Mouse (Mus musculus) gastrocnemius, adult 8-10 months (tissue): ENCODE data around the gene Gm20481. TPM values are rescaled to one million over a fixed set of nuclear protein-coding genes. Genes with fewer than 3 reads are reported as not detected.
"Not testable (repeated sequence)": the region's sequence is repeated elsewhere in the genome, so short reads cannot be mapped to it uniquely, and the experiment has no call there.

ENCODE experiments used
- DNase-seq, 2 experiments: peaks; one replicate each; pipeline ENCODE4 v3.0.0; 2022; ENCODE audit warnings: low spot score in 2 of 2
- total RNA-seq, 4 experiments: library from RNA; stranded (reverse); gene quantifications; 2 replicates each; pipeline ENCODE4 v1.2.4; 2022

Gene Gm20481
- total RNA-seq, 4 experiments from 2014 or later = not detected

GRCm38 (mm10) chr17:34951636-34952377 lies 17.9 kb upstream of the Gm20481 start:
- DNase-seq = no peak

DNA sequence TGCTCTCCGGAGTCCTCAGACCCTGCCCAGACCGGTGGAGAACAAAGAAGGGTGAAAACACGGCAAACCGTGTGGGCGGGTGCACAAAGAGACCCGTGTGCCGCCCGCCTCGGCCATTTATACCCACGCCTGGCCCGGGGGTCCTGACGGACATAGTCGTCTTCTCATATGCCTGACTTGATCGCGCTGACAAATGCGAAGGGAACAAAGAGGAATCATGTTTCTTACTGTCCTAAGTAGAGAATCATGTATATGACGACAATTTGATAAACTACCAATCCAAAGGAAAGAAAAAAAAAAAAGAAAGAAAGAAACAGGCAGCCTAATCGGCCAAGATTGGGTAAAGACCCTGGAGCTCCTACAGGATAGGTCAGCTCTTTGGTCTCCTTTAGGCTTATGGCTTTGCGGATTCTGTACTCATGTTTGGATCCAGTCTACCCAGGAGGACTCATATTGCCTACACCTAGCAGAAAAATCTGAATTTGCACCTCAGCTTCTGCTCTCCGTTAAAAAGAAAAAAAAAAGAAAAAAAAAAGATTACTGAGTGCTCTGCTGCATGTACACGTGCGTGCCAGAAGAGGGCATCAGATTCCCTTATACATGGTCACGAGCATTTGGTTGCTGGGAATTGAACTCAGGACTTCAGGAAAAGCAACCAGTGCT lies 17.2 kb upstream of the Gm20481 start:
- DNase-seq = peak; percentile 62 to 64

GRCm38 (mm10) chr17:34953258-34953657 lies 16.5 kb upstream of the Gm20481 start:
- DNase-seq = no peak

DNA sequence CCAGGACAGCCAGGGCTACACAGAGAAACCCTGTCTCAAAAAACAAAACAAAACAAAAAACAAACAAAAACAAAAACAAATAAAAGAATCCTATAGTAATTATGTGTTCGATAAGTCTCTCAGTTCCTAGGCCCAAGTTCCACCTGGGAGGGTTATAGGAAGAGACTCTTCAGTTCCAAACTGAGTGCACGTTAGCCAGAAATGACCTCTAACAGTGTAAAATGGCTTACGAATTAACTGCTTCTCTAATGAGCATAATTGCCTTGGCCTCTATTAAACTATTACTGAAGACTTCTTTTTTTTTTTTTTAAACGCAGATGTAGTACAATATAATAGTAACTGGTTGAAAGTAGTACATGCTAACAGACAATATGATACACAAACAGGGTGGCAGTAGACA lies 15.8 kb upstream of the Gm20481 start:
- DNase-seq = no peak

GRCm38 (mm10) chr17:34954831-34955230 lies 14.9 kb upstream of the Gm20481 start:
- no peak for DNase-seq

DNA sequence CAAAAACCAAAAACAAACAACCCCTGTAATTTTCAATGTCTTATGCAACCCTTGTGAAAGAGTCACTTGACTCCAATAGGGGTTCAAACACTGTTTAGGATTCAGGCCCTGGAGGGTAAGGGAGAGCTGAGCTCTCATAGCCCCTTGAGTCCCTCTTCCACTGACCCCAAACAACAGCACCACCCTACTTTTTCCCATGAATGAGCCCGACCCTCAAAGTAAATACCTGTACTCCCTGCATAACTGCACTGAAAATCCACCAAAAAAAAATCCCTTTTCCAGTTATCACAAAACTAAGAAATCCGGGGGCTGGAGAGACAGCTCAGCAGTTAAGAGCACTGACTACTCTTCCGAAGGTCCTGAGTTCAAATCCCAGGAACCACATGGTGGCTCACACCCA lies 13.8 kb upstream of the Gm20481 start:
- no peak for DNase-seq

DNA sequence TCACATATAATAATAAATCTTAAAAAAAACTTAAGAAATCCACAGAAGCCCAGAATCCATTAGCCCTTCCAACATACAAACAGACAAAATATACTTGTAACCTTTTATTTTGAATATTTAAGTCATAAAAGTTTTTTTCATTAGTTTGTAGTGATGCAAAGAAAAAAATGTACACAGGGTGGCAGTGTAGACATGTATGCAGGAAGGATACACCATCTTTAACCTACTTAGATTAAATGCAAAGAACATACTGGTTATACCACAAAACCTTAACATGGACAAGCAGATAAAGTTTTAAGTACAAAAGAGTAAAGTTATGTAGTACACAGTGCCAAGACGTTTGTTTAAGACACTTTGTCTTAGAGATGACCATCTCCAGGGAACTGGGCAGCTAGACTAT lies 13.4 kb upstream of the Gm20481 start:
- DNase-seq = no peak

GRCm38 (mm10) chr17:34957291-34957690 lies 12.4 kb upstream of the Gm20481 start:
- DNase-seq = not testable (repeated sequence)

DNA sequence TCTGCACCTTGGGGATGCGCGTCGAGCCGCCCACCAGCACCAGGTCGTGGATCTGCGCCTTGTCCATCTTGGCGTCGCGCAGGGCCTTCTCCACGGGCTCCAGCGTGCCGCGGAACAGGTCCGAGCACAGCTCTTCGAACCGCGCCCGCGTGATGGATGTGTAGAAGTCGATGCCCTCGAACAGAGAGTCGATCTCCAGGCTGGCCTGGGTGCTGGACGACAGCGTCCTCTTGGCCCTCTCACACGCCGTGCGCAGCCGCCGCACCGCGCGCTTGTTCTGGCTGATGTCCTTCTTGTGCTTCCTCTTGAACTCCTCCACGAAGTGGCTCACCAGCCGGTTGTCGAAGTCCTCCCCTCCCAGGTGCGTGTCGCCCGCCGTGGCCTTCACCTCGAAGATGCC lies 11.7 kb upstream of the Gm20481 start:
- not testable (repeated sequence) for DNase-seq

DNA sequence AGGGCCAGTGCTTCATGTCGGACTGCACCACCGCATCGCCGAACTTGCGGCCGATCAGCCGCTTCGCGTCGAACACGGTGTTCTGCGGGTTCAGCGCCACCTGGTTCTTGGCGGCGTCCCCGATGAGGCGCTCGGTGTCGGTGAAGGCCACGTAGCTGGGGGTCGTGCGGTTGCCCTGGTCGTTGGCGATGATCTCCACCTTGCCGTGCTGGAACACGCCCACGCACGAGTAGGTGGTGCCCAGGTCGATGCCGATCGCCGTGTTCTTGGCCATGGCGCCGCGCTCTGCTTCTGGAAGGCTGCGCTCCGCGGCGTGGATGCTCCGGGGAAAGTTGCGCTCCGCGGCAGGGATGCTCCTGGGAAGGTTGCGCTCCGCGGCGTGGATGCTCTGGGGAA lies 11.0 kb upstream of the Gm20481 start:
- DNase-seq = not testable (repeated sequence)

- peak; percentile 72 to 80 for DNase-seq
Measured at GRCm38 (mm10) chr17:34959130-34959778, 10.5 kb upstream of the Gm20481 start, which contains the start of gene Hspa1b. Hspa1b (minus strand) TSS chr17:34959238.

DNA sequence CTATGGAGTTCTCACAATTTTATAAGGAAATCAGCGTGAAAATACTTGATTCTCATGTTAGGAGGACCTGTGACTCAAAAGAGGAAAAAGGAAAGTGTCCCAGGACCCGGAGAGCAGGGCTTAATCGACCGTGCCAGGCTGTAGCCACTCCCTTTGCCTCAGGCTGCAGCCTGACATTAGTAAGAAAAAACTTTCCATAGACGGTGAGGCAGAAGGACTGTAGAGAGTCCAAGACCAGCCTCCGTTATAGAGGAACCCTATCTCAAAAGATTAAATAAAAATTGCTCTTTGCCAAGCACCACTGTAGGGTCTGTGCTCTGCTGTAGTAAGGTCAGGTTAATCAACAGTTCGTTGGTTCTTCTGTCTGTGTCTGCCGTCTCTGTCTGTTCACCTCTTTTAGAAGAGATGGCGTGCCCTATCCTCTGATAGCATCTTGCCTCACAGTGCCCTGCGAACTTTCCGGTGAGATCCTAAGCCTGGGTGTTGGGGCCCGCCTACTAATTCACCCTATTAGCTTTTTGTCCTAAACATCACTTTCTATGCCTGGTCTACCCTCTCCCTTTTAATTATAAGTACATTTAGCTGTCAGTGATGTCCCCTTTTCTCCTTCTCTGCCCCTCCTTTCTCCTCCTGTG lies 9.7 kb upstream of the Gm20481 start:
- no peak for DNase-seq

DNA sequence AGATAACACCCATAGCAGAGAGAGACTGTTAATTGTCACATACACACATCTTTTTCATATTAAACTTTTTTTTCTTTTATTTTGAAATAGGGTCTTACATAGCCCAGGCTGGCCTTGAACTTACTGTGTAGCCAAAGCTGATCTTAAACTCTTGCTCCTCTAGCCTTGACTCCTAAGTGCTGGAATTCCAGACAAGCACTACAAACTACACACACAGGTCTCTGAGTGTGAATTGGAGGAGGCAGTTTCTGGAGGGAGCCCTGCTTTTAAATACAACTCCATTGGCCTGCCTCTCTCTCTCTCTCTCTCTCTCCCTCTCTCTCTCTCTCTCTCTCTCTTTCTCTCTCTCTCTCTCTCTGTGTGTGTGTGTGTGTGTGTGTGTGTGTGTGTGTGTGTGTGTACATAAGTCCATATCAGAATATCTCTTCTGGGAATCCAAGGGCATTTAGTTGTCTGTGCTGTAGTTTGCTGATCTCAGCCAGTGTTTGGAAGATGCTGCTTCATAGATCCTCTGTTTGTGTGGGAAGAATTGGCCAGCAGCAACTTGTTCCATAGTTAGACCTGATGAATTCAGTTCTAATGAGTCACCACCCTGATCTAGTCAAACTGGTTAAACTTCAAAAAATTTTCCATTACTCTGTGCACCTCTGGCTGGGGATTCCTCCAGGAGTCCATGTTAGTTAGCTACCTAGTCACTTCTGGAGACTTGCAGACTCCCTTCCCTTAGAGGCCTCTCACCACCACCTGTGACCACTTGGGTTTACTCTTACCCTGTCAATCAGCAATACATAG lies 8.8 kb upstream of the Gm20481 start:
- no peak for DNase-seq

GRCm38 (mm10) chr17:34962125-34962524 lies 7.6 kb upstream of the Gm20481 start:
- no peak for DNase-seq

- no peak for DNase-seq
Measured at GRCm38 (mm10) chr17:34962841-34963240, 6.9 kb upstream of the Gm20481 start.

DNA sequence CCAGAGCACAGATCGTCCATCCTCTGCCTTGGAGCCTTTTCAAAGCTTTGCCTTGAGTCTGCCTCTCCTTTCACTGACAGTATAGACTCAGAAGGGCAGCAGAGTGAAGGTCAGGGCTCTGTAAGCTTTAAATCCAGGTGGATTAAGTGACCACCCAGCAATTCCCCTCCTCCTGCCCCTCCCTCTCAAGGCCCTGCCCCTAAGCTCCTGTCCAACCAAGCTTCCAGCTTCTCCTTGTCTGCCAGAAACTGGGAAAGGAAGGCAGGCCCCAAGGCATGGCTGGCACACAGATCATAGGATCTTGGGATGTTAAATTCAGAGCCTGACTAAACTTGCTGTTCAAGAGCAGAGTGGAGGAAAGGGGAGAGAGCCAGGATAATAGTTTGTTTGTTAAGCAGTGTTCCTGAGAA lies 5.1 kb upstream of the Gm20481 start:
- DNase-seq = no peak

DNA sequence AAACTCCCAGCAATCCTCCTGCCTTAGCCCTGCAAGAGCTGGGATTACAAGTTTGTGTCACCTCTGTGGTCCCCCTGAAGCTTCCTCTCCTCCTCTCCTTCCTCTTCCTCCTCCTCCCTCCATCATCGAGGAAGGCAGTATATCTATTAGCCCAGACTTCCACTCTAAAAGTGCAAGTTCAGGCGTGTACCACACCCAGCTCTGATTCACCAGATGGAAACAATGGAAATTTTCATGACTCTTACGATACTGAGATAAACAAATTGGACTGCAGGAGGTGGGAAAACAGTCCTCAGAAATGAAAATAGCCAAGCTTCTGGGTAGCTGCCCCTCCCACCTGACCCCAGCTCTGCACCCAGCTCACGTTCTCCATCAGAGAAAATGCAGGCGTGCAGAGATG lies 4.1 kb upstream of the Gm20481 start:
- DNase-seq = no peak

DNA sequence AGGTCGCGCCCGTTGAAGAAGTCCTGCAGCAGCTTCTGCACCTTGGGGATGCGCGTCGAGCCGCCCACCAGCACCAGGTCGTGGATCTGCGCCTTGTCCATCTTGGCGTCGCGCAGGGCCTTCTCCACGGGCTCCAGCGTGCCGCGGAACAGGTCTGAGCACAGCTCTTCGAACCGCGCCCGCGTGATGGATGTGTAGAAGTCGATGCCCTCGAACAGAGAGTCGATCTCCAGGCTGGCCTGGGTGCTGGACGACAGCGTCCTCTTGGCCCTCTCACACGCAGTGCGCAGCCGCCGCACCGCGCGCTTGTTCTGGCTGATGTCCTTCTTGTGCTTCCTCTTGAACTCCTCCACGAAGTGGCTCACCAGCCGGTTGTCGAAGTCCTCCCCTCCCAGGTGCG lies 1.1 kb downstream of the Gm20481 start:
- not testable (repeated sequence) for DNase-seq

DNA sequence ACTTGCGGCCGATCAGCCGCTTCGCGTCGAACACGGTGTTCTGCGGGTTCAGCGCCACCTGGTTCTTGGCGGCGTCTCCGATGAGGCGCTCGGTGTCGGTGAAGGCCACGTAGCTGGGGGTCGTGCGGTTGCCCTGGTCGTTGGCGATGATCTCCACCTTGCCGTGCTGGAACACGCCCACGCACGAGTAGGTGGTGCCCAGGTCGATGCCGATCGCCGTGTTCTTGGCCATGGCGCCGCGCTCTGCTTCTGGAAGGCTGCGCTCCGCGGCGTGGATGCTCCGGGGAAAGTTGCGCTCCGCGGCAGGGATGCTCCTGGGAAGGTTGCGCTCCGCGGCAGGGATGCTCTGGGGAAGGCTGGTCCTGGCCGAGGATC lies 2.0 kb downstream of the Gm20481 start:
- DNase-seq = not testable (repeated sequence)

GRCm38 (mm10) chr17:34972069-34972749 lies 2.5 kb downstream of the Gm20481 start, which contains the start of the genes Hspa1a and Hspa1l:
Hspa1a (minus strand) TSS chr17:34972156.
Hspa1l (plus strand) TSS chr17:34972703.
- DNase-seq = peak; percentile 79 to 82
